Mouse (Mus musculus) cortical plate, adult 2 months (tissue): ENCODE results near the gene Spns2. TPM values are rescaled to one million over a fixed set of nuclear protein-coding genes. Genes with fewer than 3 reads are reported as not detected.

ENCODE experiments used
- H3K27ac ChIP-seq: fragments of 200-500 bp; 2 replicates; pipeline ENCODE4 v1.5.1; 2012; ENCODE audit warnings: low read length, control low read depth, inconsistent platforms; ENCODE audit not compliant: insufficient read depth
- H3K4me1 ChIP-seq: fragments of 200-500 bp; 2 replicates; pipeline ENCODE4 v1.6.1; 2011; ENCODE audit warnings: low read length; ENCODE audit not compliant: control insufficient read depth, insufficient read depth
- H3K4me3 ChIP-seq: fragments of 200-500 bp; 2 replicates; pipeline ENCODE4 v1.5.1; 2011; ENCODE audit warnings: mild to moderate bottlenecking, low read length, control low read depth; ENCODE audit not compliant: insufficient read depth
- CTCF ChIP-seq: fragments of 200-500 bp; IDR thresholded peaks from 2 replicates; pipeline ENCODE4 v1.5.1; 2011; ENCODE audit warnings: mild to moderate bottlenecking, control low read depth, low read length; ENCODE audit not compliant: insufficient read depth; ENCODE audit errors: extremely low read depth
- POLR2A ChIP-seq: fragments of 200-500 bp; IDR thresholded peaks from 2 replicates; pipeline ENCODE4 v1.6.1; 2011; ENCODE audit warnings: mild to moderate bottlenecking, low read length, control low read depth; ENCODE audit not compliant: insufficient read depth; ENCODE audit errors: extremely low read depth
- polyA plus RNA-seq: library from polyadenylated mRNA; depleted of rRNA; stranded (reverse); fragments of >200 nt; gene quantifications from 2 replicates; pipeline ENCODE4 v1.2.3, GENCODE M21; 2012; rRNA removed

The Spns2 gene
- polyA plus RNA-seq, 1 experiment, result 45.2 TPM

DNA sequence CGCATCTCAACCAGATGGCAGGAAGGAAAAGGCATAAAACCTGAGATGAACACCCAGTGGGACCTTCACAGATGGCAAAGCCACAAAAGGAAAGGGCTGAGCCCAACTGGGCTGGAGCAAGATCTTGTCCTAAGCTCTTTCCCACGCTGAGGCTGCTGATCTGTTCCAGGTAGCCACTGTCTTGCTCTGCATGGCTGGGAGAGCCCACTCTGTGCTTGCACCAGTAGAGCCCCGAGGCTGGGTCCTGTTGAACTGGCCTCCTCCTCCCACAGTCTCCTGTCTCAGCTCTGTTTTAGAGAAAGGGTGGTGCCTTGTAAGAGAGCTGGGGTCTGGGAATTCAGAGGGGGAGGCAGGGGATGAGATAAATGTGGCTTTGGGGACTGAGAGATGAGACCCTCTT lies 82.6 kb downstream of the Spns2 start:
- TF ChIP-seq CTCF, result no peak
- no peak for TF ChIP-seq POLR2A
- Histone ChIP-seq H3K4me1 (no peaks in the 10 kb centered on the region), H3K27ac (no peak overlapping the region), H3K4me3 (no peak overlapping the region)

DNA sequence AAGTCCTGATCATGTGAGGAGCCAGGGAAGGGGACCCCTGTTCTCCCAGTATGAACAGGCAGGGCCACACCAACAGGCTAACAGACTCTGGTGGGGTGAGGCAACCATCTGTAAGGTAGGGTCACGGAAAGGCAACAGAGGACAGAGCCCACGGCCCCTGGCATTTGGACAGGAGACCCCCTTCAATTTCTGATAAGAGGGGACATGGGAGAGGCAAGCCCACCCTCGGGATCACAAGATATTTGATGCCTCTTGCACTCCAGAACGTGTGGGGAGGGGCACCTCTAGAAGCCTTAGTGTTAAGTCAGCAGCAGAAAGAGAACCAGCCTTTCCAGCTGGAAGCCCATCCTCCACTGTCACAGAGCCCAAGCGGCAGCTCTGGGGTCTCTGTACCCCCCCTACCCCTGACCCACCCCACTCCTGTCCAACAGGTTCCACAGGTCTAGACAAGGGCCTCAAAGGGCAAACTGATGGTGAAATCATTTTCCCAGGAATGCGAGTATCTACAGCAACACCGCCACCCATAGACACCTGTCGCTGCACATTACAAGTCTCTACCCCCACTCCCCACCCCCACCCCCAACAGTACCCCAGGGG lies 83.5 kb downstream of the Spns2 start:
- TF ChIP-seq POLR2A (no peak), CTCF (no peak)
- H3K4me3 ChIP-seq, result no peak overlapping the region
- H3K4me1 ChIP-seq, result no peaks in the 10 kb centered on the region
- no peak overlapping the region for H3K27ac ChIP-seq

DNA sequence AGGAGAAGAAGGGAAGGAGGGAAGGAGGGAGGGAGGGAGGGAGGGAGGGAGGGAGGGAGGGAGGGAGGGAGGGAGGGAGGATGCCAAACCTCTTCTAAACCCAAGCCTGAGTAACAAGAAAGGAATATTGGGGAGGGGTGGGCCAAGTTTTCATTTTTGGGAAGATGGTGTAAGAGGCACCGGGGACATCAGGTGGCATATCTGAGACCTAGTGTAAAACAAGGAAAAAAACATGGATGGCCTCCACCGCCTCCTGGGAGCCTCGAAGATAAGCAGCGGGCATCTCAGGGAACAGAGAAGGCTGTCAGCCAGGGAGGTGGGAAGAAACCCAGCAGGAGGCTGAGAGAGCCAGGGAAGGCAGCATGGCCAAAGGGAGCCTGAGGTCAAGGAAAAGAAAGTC lies 84.2 kb downstream of the Spns2 start:
- no peaks in the 10 kb centered on the region for H3K4me1 ChIP-seq
- no peak overlapping the region for H3K27ac ChIP-seq
- no peak overlapping the region for H3K4me3 ChIP-seq
- no peak for TF ChIP-seq POLR2A
- TF ChIP-seq CTCF, result no peak

DNA sequence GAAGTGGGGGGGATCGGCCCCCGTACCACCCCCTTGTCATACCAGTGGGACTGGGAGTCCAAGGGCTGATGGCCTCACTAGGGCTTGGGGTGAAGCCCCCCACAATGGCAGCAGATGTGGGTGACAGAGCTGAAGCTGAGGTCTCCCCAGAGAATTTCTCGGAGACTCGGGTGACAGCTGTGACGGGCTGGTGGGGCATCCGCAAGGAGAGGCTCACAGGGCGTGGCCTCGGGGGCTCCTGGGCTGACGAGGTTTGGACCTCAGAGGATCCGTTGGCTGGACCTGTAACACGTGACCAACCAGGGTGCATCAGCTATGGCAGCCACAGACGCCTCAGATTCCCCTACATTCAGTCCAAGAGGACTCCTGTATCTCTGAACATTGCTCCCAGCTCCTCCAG lies 86.7 kb downstream of the Spns2 start:
- H3K4me3 ChIP-seq, result no peak overlapping the region
- TF ChIP-seq POLR2A, result no peak
- TF ChIP-seq CTCF, result no peak
- no peaks in the 10 kb centered on the region for H3K4me1 ChIP-seq
- H3K27ac ChIP-seq, result no peak overlapping the region

DNA sequence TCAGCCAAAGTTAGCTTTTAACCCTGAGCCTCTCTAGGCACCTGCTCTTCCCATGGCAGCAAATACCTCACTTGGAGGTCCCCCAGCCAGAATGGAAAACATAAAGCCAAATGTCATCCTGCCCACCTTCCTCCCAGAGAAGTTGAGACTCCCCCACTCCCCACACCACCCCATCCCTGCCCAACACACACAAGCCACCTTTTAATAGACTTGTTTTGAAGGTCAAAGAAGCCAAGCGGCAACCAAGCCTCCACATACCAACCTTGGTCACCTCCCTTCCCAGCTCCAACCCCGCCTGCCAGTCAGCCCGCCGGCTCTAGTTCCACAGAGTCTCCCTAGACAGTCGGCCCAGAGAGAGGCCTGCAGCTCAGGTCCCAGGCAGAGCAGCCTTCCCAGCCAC lies 87.7 kb downstream of the Spns2 start:
- no peaks in the 10 kb centered on the region for H3K4me1 ChIP-seq
- no peak overlapping the region for H3K27ac ChIP-seq
- TF ChIP-seq POLR2A, result no peak
- no peak for TF ChIP-seq CTCF
- H3K4me3 ChIP-seq, result no peak overlapping the region

Other genes with a start within 250 kb of the Spns2 start
- gene Slc13a5, start 222.7 kb downstream of the Spns2 start, polyA plus RNA-seq, result 16.7 and 20.8 TPM in 2 replicates
- 16.0 and 16.3 TPM in 2 replicates for gene Xaf1, start 188.3 kb downstream of the Spns2 start, polyA plus RNA-seq
- not detected in 2 replicates for gene Fbxo39, start 175.5 kb downstream of the Spns2 start, polyA plus RNA-seq
- 0.95 and 1.8 TPM in 2 replicates for gene Tekt1, start 127.5 kb downstream of the Spns2 start, polyA plus RNA-seq
- gene Smtnl2, start 78.2 kb downstream of the Spns2 start, polyA plus RNA-seq, result 0.78 and 1.6 TPM in 2 replicates
- 0.25 and 0.27 TPM in 2 replicates for gene Ggt6, start 54.4 kb downstream of the Spns2 start, polyA plus RNA-seq
- 48.1 and 56.2 TPM in 2 replicates for gene Mybbp1a, start 48.5 kb downstream of the Spns2 start, polyA plus RNA-seq
- 0.33 and 0.36 TPM in 2 replicates for gene Spns3, start 60.6 kb upstream of the Spns2 start, polyA plus RNA-seq
- 39.8 and 41.0 TPM in 2 replicates for gene Ube2g1, start 117.4 kb upstream of the Spns2 start, polyA plus RNA-seq
- 28.1 and 29.1 TPM in 2 replicates for gene Ankfy1, start 200.1 kb upstream of the Spns2 start, polyA plus RNA-seq